Mouse (Mus musculus): Measurements from ENCODE around the gene Cox15. TPM values are rescaled to one million over a fixed set of nuclear protein-coding genes. Genes with fewer than 3 reads are reported as not detected.
A peak's percentile ranks its signal among the peaks of the same experiment; 100 is the strongest.

Cox15 gene
- polyA plus RNA-seq, 1 experiment from 2014 or later: 5.3 TPM

DNA sequence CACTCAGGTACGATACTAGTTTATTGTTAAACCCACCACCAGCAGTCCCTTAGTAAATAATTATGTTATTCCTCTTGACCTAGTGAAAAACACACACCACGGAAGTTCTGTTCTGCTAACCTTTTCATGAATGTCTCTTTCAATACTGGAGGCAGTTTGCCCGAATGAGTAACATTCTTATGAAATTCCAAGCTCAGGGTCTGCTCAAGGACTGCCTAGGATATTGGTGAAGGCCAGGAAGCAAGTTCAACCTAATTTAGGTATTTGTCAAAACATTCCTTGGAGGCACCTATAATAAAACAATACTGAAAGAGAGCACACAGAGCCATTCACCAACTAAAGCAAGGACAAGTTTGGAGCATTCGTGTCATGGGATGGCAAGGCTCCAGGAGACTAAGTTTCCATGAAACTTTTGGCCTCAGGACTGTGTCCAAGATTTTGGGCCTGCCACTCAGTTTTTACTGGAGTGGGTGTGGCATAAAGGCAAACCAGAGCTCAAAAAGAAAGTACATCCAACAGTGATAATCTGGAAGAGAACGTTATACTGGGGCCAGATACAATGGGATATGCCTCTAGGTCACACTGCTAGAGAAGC, 16.7 kb upstream of the Cox15 start:
- Histone ChIP-seq H3K36me3 (ENCODE audit: control insufficient read depth, insufficient read depth) (no peaks in the 10 kb centered on the region), H3K4me1 (ENCODE audit: control insufficient read depth, low read depth, low read length) (no peaks in the 10 kb centered on the region), H3K27ac (ENCODE audit: low read length) (no peak overlapping the region), H3K9me3 (replicated peaks; ENCODE audit: control insufficient read depth, low read length) (no peaks in the 10 kb centered on the region), H3K4me3 (ENCODE audit: low read depth, low read length) (no peak overlapping the region), H3K9ac (ENCODE audit: low read depth, low read length) (no peak overlapping the region), H3K4me2 (ENCODE audit: low read depth, low read length) (no peak overlapping the region), H3K27me3 (ENCODE audit: control insufficient read depth, insufficient read depth, low read depth, low read length) (no peaks in the 10 kb centered on the region)
- WGBS (ENCODE audit: insufficient replicate concordance): 62% methylated on average over 5 of the region's 5 CpGs
- no peak for ATAC-seq (ENCODE audit: low read depth)

DNA sequence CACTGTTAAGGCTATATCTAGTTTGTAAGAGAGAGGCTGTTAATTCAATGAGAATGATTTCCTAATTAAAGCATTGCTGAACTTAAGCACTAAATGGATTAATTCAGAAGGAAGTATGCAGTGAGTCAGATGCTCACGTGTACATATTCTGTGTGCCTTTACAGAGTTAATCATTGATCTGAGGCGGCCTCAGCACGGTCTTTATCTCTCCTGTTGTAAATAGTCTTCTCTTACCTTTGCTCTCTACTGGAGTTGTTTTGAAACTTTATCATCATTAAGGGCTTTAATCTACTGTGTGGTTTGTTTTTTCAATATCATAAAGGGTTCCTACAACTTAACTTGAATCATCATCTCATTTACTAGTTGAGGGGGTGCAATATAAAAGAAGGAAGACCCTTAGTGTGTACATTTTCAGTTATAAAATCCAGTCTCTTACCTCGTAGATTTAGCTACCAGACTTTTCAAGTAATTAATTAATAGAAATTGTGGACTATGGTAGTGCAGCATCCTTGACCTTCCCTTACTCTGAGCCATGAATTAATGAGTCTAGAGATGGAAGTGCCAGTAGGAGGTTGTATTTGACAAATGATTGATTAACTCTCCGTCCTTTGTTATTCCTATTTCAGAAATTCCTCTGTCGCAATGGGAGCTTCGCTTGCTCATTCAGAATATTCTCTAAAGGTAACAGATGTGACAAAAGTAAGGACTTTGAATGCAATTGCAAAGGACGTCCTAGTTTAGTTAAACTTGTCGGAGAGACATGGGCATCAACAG, 14.9 kb upstream of the Cox15 start:
- 60% methylated on average over 9 of the region's 9 CpGs for WGBS (ENCODE audit: insufficient replicate concordance)
- Histone ChIP-seq H3K9me3 (replicated peaks; ENCODE audit: control insufficient read depth, low read length) (no peaks in the 10 kb centered on the region), H3K9ac (ENCODE audit: low read depth, low read length) (no peak overlapping the region), H3K4me1 (ENCODE audit: control insufficient read depth, low read depth, low read length) (no peaks in the 10 kb centered on the region), H3K27ac (ENCODE audit: low read length) (0 out of 2 replicates have a peak overlapping the region, but pooled peaks have one; percentile 30), H3K4me3 (ENCODE audit: low read depth, low read length) (no peak overlapping the region), H3K4me2 (ENCODE audit: low read depth, low read length) (no peak overlapping the region), H3K27me3 (ENCODE audit: control insufficient read depth, insufficient read depth, low read depth, low read length) (no peaks in the 10 kb centered on the region), H3K36me3 (ENCODE audit: control insufficient read depth, insufficient read depth) (no peaks in the 10 kb centered on the region)
- peak; percentile 82 for ATAC-seq (ENCODE audit: low read depth)

DNA sequence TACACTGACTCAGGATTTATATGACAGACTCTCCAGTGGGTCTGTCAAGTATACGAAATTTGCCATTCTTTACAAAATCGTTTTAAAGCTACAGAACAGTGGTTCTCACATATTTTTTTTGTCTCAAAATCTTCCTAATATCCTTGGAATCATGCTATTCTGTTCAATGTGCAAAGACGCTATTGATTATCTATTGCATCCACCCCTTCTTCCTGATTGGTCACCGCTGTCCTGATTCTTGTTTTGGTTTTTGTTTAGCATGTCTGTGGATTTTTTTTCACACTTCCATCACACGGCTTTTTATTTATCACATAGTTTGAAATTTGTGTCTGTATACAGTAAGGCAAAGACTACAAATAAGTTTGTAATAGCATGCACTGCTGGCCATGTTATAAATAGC, 13.7 kb upstream of the Cox15 start:
- no peak overlapping the region for H3K27ac ChIP-seq (ENCODE audit: low read length)
- WGBS (ENCODE audit: insufficient replicate concordance): 67% methylated on average over 5 of the region's 5 CpGs
- H3K9me3 ChIP-seq (replicated peaks; ENCODE audit: control insufficient read depth, low read length): no peaks in the 10 kb centered on the region
- ATAC-seq (ENCODE audit: low read depth): no peak
- no peak overlapping the region for H3K9ac ChIP-seq (ENCODE audit: low read depth, low read length)
- H3K4me3 ChIP-seq (ENCODE audit: low read depth, low read length): no peak overlapping the region
- H3K27me3 ChIP-seq (ENCODE audit: control insufficient read depth, insufficient read depth, low read depth, low read length): no peaks in the 10 kb centered on the region
- no peak overlapping the region for H3K4me2 ChIP-seq (ENCODE audit: low read depth, low read length)
- no peaks in the 10 kb centered on the region for H3K36me3 ChIP-seq (ENCODE audit: control insufficient read depth, insufficient read depth)
- no peaks in the 10 kb centered on the region for H3K4me1 ChIP-seq (ENCODE audit: control insufficient read depth, low read depth, low read length)

DNA sequence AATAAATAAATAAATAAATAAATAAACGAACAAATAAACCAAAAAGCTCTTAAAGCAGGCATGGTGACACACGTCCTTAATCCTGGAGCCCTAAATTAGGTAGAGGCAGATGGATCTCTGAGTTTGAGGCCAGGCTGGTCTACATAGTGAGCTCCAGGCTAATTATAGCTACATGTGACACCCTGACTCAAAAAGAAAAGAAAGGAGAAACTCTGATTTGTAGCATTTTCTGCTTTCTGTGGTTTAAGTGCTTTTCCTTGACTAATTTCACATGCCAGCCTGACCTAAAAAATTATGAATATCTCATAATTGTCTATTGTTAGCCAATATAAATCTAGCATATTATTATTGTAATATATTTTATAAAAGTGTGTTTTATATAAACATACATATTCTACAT, 9.6 kb upstream of the Cox15 start:
- H3K36me3 ChIP-seq (ENCODE audit: control insufficient read depth, insufficient read depth): no peaks in the 10 kb centered on the region
- no peak for ATAC-seq (ENCODE audit: low read depth)
- H3K27me3 ChIP-seq (ENCODE audit: control insufficient read depth, insufficient read depth, low read depth, low read length): no peaks in the 10 kb centered on the region
- no peak overlapping the region for H3K4me2 ChIP-seq (ENCODE audit: low read depth, low read length)
- H3K4me1 ChIP-seq (ENCODE audit: control insufficient read depth, low read depth, low read length): no peaks in the 10 kb centered on the region
- no peaks in the 10 kb centered on the region for H3K9me3 ChIP-seq (replicated peaks; ENCODE audit: control insufficient read depth, low read length)
- no peak overlapping the region for H3K4me3 ChIP-seq (ENCODE audit: low read depth, low read length)
- WGBS (ENCODE audit: insufficient replicate concordance): 55% methylated on average over 2 of the region's 2 CpGs
- no peak overlapping the region for H3K9ac ChIP-seq (ENCODE audit: low read depth, low read length)
- no peak overlapping the region for H3K27ac ChIP-seq (ENCODE audit: low read length)

DNA sequence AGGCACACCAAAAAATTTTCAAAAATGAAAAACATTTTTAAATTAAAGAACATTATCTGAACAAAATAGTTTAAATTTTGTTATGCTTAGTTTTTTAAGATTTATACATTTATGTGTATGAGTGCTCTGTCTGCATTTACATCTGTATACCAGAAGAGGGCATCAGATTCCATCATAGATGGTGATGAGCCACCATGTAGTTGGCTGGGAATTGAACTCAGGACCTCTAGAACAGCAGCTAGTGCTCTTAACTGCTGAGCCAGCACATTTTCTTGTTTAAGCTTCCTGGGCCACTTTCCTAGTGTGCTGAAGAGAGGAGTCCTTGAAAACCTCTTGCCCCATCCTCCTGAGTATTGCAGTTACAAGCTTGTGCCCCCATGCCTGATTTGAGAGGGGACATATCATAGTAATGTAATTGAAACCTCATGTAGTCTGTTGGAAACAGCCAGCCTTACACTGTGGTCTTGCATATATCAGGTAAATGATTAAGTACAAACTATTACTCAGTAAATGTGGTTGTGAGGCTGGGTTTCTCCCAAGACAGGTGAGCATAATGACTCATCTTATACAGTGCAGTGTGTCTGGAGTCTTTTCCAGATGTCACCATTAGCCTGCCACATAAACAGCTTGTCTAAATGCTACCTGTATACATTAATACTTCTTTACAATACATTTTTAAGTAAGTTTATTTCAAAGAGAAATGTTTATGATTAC, 8.9 kb upstream of the Cox15 start:
- Histone ChIP-seq H3K27ac (ENCODE audit: low read length) (no peak overlapping the region), H3K27me3 (ENCODE audit: control insufficient read depth, insufficient read depth, low read depth, low read length) (no peaks in the 10 kb centered on the region)
- ATAC-seq (ENCODE audit: low read depth): no peak

DNA sequence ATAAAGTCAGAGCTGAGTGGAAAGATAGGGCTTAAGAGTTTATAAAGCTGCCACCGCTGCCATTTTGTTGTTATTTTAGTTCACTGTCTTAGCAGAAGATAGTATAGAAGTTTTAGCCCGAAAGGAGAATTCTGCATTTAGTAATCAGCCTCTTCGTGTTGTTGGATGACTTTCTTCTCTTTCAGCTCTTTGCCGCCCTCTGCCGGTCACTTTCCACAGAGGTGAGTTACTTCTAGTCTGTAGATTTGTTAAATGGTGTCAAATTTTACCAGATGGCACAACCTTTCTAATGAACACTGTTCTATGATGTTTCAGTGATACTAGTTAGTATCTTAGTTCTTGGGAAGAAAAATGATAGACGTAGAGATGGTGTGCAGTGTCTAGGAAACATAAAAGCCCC, 7.7 kb upstream of the Cox15 start:
- 17% methylated on average over 6 of the region's 6 CpGs for WGBS (ENCODE audit: insufficient replicate concordance)
- Histone ChIP-seq H3K4me3 (ENCODE audit: low read depth, low read length) (no peak overlapping the region), H3K9ac (ENCODE audit: low read depth, low read length) (no peak overlapping the region), H3K4me2 (ENCODE audit: low read depth, low read length) (no peak overlapping the region), H3K27me3 (ENCODE audit: control insufficient read depth, insufficient read depth, low read depth, low read length) (no peaks in the 10 kb centered on the region), H3K36me3 (ENCODE audit: control insufficient read depth, insufficient read depth) (no peaks in the 10 kb centered on the region), H3K27ac (ENCODE audit: low read length) (no peak overlapping the region), H3K9me3 (replicated peaks; ENCODE audit: control insufficient read depth, low read length) (no peaks in the 10 kb centered on the region), H3K4me1 (ENCODE audit: control insufficient read depth, low read depth, low read length) (no peaks in the 10 kb centered on the region)
- no peak for ATAC-seq (ENCODE audit: low read depth)

More for the DNA sequence above, 8.9 kb upstream of the Cox15 start:
- H3K9me3 ChIP-seq (replicated peaks; ENCODE audit: control insufficient read depth, low read length): no peaks in the 10 kb centered on the region
- H3K9ac ChIP-seq (ENCODE audit: low read depth, low read length): no peak overlapping the region
- no peak overlapping the region for H3K4me2 ChIP-seq (ENCODE audit: low read depth, low read length)
- no peak overlapping the region for H3K4me3 ChIP-seq (ENCODE audit: low read depth, low read length)
- H3K36me3 ChIP-seq (ENCODE audit: control insufficient read depth, insufficient read depth): no peaks in the 10 kb centered on the region
- H3K4me1 ChIP-seq (ENCODE audit: control insufficient read depth, low read depth, low read length): no peaks in the 10 kb centered on the region

DNA sequence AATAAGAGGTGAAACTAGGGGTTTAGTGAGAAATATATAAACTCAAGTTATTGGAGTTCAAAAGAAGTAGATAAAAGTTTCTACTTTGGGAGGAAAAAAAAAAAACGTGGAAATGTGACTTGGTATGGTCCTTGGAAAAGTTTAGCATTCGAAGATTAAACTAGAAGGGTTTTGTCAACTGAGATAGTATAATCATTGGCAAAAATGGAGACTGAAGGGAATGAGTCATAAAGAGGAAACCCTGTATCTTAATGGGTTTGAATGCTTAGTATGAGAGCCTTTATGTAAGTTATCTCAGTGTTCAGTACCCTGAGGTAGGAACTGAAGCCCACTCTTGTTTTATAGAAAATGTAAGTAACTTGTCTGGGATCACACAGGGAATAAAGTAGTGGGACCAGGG, 2.1 kb upstream of the Cox15 start:
- Histone ChIP-seq H3K4me1 (ENCODE audit: control insufficient read depth, low read depth, low read length) (peaks cover 8% of the 10 kb centered on the region), H3K4me3 (ENCODE audit: low read depth, low read length) (no peak overlapping the region), H3K4me2 (ENCODE audit: low read depth, low read length) (no peak overlapping the region), H3K27ac (ENCODE audit: low read length) (no peak overlapping the region), H3K27me3 (ENCODE audit: control insufficient read depth, insufficient read depth, low read depth, low read length) (no peaks in the 10 kb centered on the region), H3K36me3 (ENCODE audit: control insufficient read depth, insufficient read depth) (no peaks in the 10 kb centered on the region), H3K9ac (ENCODE audit: low read depth, low read length) (no peak overlapping the region), H3K9me3 (replicated peaks; ENCODE audit: control insufficient read depth, low read length) (no peaks in the 10 kb centered on the region)
- WGBS (ENCODE audit: insufficient replicate concordance): 46% methylated on average over 2 of the region's 2 CpGs
- no peak for ATAC-seq (ENCODE audit: low read depth)

DNA sequence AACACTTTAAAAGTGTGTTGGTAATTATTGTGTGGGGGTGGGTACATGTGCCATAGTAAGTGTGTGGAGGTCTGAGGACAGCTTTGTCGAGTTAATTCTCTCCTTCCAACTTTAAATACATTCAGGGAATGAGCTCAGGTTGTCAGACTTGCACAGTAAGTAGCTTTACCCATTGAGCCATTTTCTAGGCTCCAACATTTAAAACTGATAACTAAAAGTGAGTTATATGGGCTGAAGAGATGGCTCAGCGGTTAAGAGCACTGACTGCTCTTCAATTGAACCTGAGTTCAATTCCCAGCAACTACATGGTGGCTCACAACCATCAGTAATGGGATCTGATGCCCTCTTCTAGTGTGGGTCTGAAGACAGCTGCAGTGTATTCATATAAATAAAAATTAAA, 1.4 kb upstream of the Cox15 start:
- no peak overlapping the region for H3K4me3 ChIP-seq (ENCODE audit: low read depth, low read length)
- H3K27ac ChIP-seq (ENCODE audit: low read length): no peak overlapping the region
- no peak overlapping the region; the same call in 1 of the 2 replicates for H3K4me2 ChIP-seq (ENCODE audit: low read depth, low read length)
- H3K9me3 ChIP-seq (replicated peaks; ENCODE audit: control insufficient read depth, low read length): no peaks in the 10 kb centered on the region
- peaks cover 8% of the 10 kb centered on the region for H3K4me1 ChIP-seq (ENCODE audit: control insufficient read depth, low read depth, low read length)
- H3K9ac ChIP-seq (ENCODE audit: low read depth, low read length): no peak overlapping the region
- H3K36me3 ChIP-seq (ENCODE audit: control insufficient read depth, insufficient read depth): no peaks in the 10 kb centered on the region
- no peak for ATAC-seq (ENCODE audit: low read depth)
- no peaks in the 10 kb centered on the region for H3K27me3 ChIP-seq (ENCODE audit: control insufficient read depth, insufficient read depth, low read depth, low read length)
- 61% methylated on average over 2 of the region's 2 CpGs for WGBS (ENCODE audit: insufficient replicate concordance)
